ENCODE assay signal across 19 mouse cellular contexts in genomic region chr11:106642966-106643637, GRCm38 (mm10). TPM values are rescaled to one million over a fixed set of nuclear protein-coding genes. Genes with fewer than 3 reads are reported as not detected.
DNase-seq lines count a peak whose midpoint lies in the region; ATAC-seq and TF ChIP-seq lines count a peak whose summit lies in the region.
"Had no signal": no experiment of that assay in that cellular context is flagged by ENCODE, and none has a peak within 500 bp of the region (broad histone marks: within the 10 kb centered on the region; RNA-seq: fewer than 3 reads in every experiment).

No protein-coding gene starts in this region.

- no peak overlapping the region for H3K4me2 ChIP-seq in liver, embryonic 12.5 days
- H3K4me2 ChIP-seq in liver, embryonic 11.5 days, result no peak overlapping the region
- no peak overlapping the region for H3K4me2 ChIP-seq in intestine, postnatal 0 days (replicated peaks; ENCODE audit: low read depth)
- no peak overlapping the region for H3K4me2 ChIP-seq in stomach, embryonic 15.5 days
- no peak overlapping the region for H3K4me2 ChIP-seq in forebrain, embryonic 14.5 days (ENCODE audit: low read length)
- H3K4me2 ChIP-seq: embryonic facial prominence, embryonic 13.5 days; forebrain, embryonic 12.5 days; hindbrain, embryonic 12.5 days had no signal

- H3K9ac ChIP-seq in liver, embryonic 12.5 days, result no peak overlapping the region
- H3K9ac ChIP-seq in liver, embryonic 11.5 days (ENCODE audit: low read depth, low read length), result no peak overlapping the region
- no peak overlapping the region for H3K9ac ChIP-seq in intestine, postnatal 0 days (ENCODE audit: low read depth, low read length)
- no peak overlapping the region for H3K9ac ChIP-seq in stomach, embryonic 15.5 days
- no peak overlapping the region for H3K9ac ChIP-seq in forebrain, embryonic 14.5 days (ENCODE audit: low read length)
- H3K9ac ChIP-seq: embryonic facial prominence, embryonic 13.5 days; forebrain, embryonic 12.5 days; hindbrain, embryonic 12.5 days had no signal

- no peak for DNase-seq in liver, embryonic 11.5 days (ENCODE audit: low spot score)
- no peak for DNase-seq in forebrain, embryonic 14.5 days (ENCODE audit: low spot score)
- DNase-seq in heart, adult 18-20 months, result no peak
- DNase-seq: adrenal gland, postnatal 14 days; cerebellum, adult 18-20 months; cerebellum, adult 9-11 months; cerebellum, postnatal 36 days; gastrocnemius, adult 2 months; gastrocnemius, postnatal 25 days; heart, postnatal 10 days; heart, postnatal 4 days had no signal

- TF ChIP-seq CTCF in intestine, postnatal 0 days (IDR thresholded peaks at IDR 0.05; ENCODE audit: low read depth), result no peak

- H3K27ac ChIP-seq in liver, embryonic 12.5 days, result no peak overlapping the region
- H3K27ac ChIP-seq in liver, embryonic 11.5 days (ENCODE audit: low read depth, low read length), result no peak overlapping the region
- H3K27ac ChIP-seq in intestine, postnatal 0 days (ENCODE audit: low read depth, low read length), result no peak overlapping the region
- H3K27ac ChIP-seq in stomach, embryonic 15.5 days, result peak overlapping the region; percentile 72
- no peak overlapping the region for H3K27ac ChIP-seq in forebrain, embryonic 14.5 days (ENCODE audit: low read depth, low read length)
- H3K27ac ChIP-seq: embryonic facial prominence, embryonic 13.5 days; forebrain, embryonic 12.5 days; gastrocnemius, adult 2 months; hindbrain, embryonic 12.5 days had no signal

- ATAC-seq in liver, embryonic 12.5 days, result peak; percentile 41; the same call in 1 of the 2 replicates
- ATAC-seq in liver, embryonic 11.5 days (replicated peaks; ENCODE audit: low FRiP score), result no peak
- ATAC-seq in intestine, postnatal 0 days, result peak; percentile 32
- no peak for ATAC-seq in stomach, embryonic 15.5 days (ENCODE audit: insufficient read depth, low FRiP score, low read depth)
- ATAC-seq in forebrain, embryonic 14.5 days, result no peak
- ATAC-seq: activated CD4-positive, CD25-positive, alpha-beta regulatory T cell, adult 4 months; Patski had no signal

- H3K4me1 ChIP-seq in liver, embryonic 12.5 days, result peaks cover 21% of the 10 kb centered on the region
- H3K4me1 ChIP-seq in liver, embryonic 11.5 days (replicated peaks; ENCODE audit: control insufficient read depth, insufficient read depth, low read length), result peaks cover 18% of the 10 kb centered on the region
- H3K4me1 ChIP-seq in intestine, postnatal 0 days (replicated peaks; ENCODE audit: control insufficient read depth, insufficient read depth, low read length), result no peaks in the 10 kb centered on the region
- peaks cover 22% of the 10 kb centered on the region for H3K4me1 ChIP-seq in stomach, embryonic 15.5 days
- H3K4me1 ChIP-seq in forebrain, embryonic 14.5 days (ENCODE audit: control insufficient read depth, insufficient read depth, low read length), result peaks cover 13% of the 10 kb centered on the region

- no peak overlapping the region for H3K4me3 ChIP-seq in liver, embryonic 12.5 days
- H3K4me3 ChIP-seq in liver, embryonic 11.5 days (ENCODE audit: low read depth, low read length), result no peak overlapping the region
- H3K4me3 ChIP-seq in intestine, postnatal 0 days (ENCODE audit: low read depth, low read length), result no peak overlapping the region
- H3K4me3 ChIP-seq in stomach, embryonic 15.5 days (replicated peaks), result no peak overlapping the region
- H3K4me3 ChIP-seq in forebrain, embryonic 14.5 days (ENCODE audit: low read depth, low read length), result no peak overlapping the region
- H3K4me3 ChIP-seq: embryonic facial prominence, embryonic 13.5 days; forebrain, embryonic 12.5 days; gastrocnemius, adult 2 months; hindbrain, embryonic 12.5 days had no signal

- no peaks in the 10 kb centered on the region for H3K36me3 ChIP-seq in liver, embryonic 12.5 days
- no peaks in the 10 kb centered on the region for H3K36me3 ChIP-seq in liver, embryonic 11.5 days (ENCODE audit: control insufficient read depth, insufficient read depth, low read length)
- no peaks in the 10 kb centered on the region for H3K36me3 ChIP-seq in intestine, postnatal 0 days (ENCODE audit: control insufficient read depth, insufficient read depth)
- H3K36me3 ChIP-seq in stomach, embryonic 15.5 days, result no peaks in the 10 kb centered on the region
- no peaks in the 10 kb centered on the region for H3K36me3 ChIP-seq in forebrain, embryonic 14.5 days (ENCODE audit: control insufficient read depth, insufficient read depth, low read length)
- H3K36me3 ChIP-seq: embryonic facial prominence, embryonic 13.5 days; forebrain, embryonic 12.5 days; hindbrain, embryonic 12.5 days had no signal

- H3K27me3 ChIP-seq in liver, embryonic 12.5 days (replicated peaks), result no peaks in the 10 kb centered on the region
- H3K27me3 ChIP-seq in liver, embryonic 11.5 days (replicated peaks; ENCODE audit: control insufficient read depth, insufficient read depth, low read length), result no peaks in the 10 kb centered on the region
- no peaks in the 10 kb centered on the region for H3K27me3 ChIP-seq in intestine, postnatal 0 days (replicated peaks; ENCODE audit: control insufficient read depth, insufficient read depth, low read length)
- H3K27me3 ChIP-seq in stomach, embryonic 15.5 days (replicated peaks), result no peaks in the 10 kb centered on the region
- H3K27me3 ChIP-seq in forebrain, embryonic 14.5 days (replicated peaks; ENCODE audit: control insufficient read depth, insufficient read depth, low read length), result no peaks in the 10 kb centered on the region
- H3K27me3 ChIP-seq: embryonic facial prominence, embryonic 13.5 days; Patski had no signal

- no peaks in the 10 kb centered on the region for H3K9me3 ChIP-seq in liver, embryonic 12.5 days (replicated peaks)
- no peaks in the 10 kb centered on the region for H3K9me3 ChIP-seq in liver, embryonic 11.5 days (ENCODE audit: control insufficient read depth, low read length)
- no peaks in the 10 kb centered on the region for H3K9me3 ChIP-seq in intestine, postnatal 0 days (ENCODE audit: control insufficient read depth)
- H3K9me3 ChIP-seq in stomach, embryonic 15.5 days, result no peaks in the 10 kb centered on the region
- no peaks in the 10 kb centered on the region for H3K9me3 ChIP-seq in forebrain, embryonic 14.5 days (replicated peaks; ENCODE audit: control insufficient read depth, low read length)
- H3K9me3 ChIP-seq: embryonic facial prominence, embryonic 13.5 days; forebrain, embryonic 12.5 days; hindbrain, embryonic 12.5 days had no signal

- 64% methylated on average over 8 of the region's 8 CpGs for WGBS in liver, embryonic 12.5 days (ENCODE audit: insufficient replicate concordance)
- WGBS in liver, embryonic 11.5 days, result 64% methylated on average over 8 of the region's 8 CpGs
- 53% methylated on average over 8 of the region's 8 CpGs for WGBS in intestine, postnatal 0 days
- WGBS in stomach, embryonic 15.5 days, result 63% methylated on average over 8 of the region's 8 CpGs
- 81% methylated on average over 8 of the region's 8 CpGs for WGBS in forebrain, embryonic 14.5 days

RNA-seq across cellular contexts. Expression of gene Tex2, which starts 29.9 kb away (rescaled TPM):
- polyA plus RNA-seq in liver, embryonic 12.5 days (2016; fragmentation: Nextera tagmentation; extraction: Ambion mirVana), result 11.3 and 11.7 TPM in 2 replicates
- 13.4 and 15.9 TPM in 2 replicates for polyA plus RNA-seq in liver, embryonic 11.5 days (2014; fragmentation: Nextera tagmentation; extraction: Ambion mirVana)
- polyA plus RNA-seq in intestine, postnatal 0 days (2015; fragmentation: Nextera tagmentation; extraction: Ambion mirVana), result 17.1 and 19.3 TPM in 2 replicates
- 10.3 and 11.9 TPM in 2 replicates for polyA plus RNA-seq in stomach, embryonic 15.5 days (2015; fragmentation: Nextera tagmentation; extraction: Ambion mirVana)
- 11.9 and 17.6 TPM in 2 replicates for polyA plus RNA-seq in forebrain, embryonic 14.5 days (2014; fragmentation: Nextera tagmentation; extraction: Ambion mirVana)
- total RNA-seq in heart, adult 18-20 months (2021), result 10 to 100 TPM; 41.5 to 42.0 TPM

Comparison
In these comparisons a context has a peak if more than half of its experiments do, and no peak if none do; other contexts are left out.
1. ATAC-seq: peak in liver, embryonic 12.5 days (single experiment) and intestine, postnatal 0 days (single experiment); none in liver, embryonic 11.5 days (single experiment), stomach, embryonic 15.5 days (single experiment) and forebrain, embryonic 14.5 days (single experiment).